Mouse (Mus musculus): ENCODE measurements around the gene Bcan.
A peak's percentile ranks its signal among the peaks of the same experiment; 100 is the strongest.

Bcan gene

DNA sequence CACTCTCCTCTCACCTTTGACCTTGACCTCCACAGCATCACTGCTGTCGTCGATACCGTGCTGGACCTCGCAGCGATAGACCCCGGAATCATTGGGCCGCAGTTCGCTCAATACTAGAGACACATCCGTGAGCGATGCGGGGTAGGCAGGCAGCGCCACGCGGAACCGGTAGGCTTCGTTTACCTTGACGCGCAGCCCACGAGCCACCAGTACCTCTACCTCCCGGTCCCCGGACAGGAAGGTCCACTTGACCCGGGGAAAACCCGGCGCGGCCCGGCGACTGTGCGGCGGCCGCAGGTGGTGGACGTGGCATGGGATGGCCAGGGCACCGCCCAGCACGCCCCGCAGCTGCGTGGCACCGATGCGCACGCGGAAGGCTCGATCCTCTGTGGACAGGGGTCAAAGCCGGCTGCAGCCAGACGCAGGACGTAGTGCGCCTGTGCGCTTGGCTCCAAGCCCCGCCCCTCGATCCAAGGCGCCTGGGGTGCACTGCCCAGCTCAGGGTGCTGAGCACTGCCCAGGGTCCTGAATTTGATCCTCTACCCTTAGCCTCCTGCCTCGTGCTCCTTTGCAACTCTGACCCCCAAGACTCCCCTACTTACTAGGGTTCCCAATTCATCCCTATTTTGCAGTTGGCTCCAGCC, 2.9 kb downstream of the Bcan start:
- DNase-seq (ENCODE audit: low spot score in 2 of 2), result no peak

- DNase-seq (ENCODE audit: low spot score in 2 of 2), result no peak
Observed at GRCm38 (mm10) chr3:87996401-87996800, 3.6 kb downstream of the Bcan start.

DNA sequence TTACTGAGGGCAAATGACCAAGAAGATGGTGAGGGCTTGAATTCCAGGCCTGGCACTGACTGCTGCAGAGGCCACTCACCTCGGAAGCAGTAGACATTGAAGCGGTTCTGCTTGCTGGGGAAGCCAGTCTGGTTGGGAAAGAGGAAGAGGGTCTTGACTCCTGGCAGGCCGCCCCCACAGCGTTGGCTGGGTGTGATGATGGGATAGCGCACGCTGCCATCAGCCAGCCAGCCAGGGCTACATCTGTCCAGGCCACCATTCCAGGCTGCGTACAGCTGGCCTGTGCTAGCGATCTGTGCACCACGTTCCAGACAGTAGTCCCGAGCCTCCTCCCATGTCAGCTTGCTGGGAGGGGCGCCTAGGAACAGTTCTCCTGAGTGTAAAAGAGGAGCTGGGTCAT, 4.7 kb downstream of the Bcan start:
- DNase-seq (ENCODE audit: low spot score in 2 of 2), result no peak

GRCm38 (mm10) chr3:87993436-87993835, 6.6 kb downstream of the Bcan start:
- no peak for DNase-seq (ENCODE audit: low spot score in 2 of 2)

DNA sequence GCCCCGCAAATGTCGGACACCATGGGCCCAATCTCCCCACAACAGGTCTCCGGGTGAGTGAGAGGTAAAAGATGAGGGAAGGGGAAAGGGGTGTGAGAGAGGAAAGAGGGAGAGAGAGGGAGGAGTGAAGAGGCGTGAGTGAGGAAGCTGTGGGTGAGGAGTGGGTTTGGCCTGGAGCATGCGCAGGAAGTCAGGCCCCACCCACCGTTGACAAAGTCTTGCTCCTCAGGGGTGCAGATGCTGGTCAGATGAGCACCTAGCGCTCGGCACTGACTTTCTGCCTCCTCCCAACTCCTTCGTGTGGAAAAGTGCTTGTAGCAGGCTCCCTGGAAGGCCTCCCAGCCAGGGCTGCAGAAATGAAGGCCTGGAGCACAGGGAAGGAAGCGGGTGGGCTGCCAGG, 10.1 kb downstream of the Bcan start:
- DNase-seq (ENCODE audit: low spot score in 2 of 2), result no peak

DNA sequence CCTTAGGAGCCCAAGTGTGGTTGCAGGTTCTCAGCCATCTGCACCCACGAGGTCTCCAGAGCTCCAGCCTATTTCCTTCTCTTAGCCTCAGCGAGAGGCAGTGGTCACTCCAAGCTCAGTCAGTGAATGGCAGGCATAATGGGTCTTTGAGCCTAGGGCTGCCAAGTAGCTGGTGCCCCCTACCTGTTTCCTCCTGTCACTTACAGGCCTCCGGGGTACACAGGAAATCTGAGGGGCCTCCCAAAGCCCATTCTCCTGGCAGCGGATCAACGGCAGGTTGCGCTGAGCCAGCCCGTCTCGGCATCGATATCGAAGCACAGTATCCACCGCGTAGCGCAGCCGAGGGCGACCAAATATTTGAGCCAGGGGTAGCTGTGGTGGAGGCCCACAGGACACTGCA, 12.0 kb downstream of the Bcan start:
- DNase-seq (ENCODE audit: low spot score in 2 of 2), result no peak

DNA sequence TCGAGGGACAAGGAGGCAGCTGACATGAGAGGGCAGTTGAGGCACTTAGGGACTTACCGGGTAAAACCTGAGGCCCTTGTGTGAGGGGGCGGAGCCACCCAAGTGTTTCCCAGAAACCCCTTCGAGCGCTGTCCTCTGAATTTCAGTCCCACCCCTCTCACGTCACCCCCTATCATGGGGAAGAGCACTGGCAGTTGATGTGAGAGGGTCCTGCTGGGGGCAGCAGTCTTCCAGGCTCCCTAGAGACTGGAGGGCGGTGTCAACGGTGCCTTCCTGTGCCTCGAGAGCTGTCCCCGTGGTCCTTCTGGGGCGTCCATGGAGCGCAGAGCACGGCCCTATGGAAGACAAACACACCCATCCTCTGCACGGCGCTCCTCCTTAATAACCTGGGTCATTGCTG, 12.4 kb downstream of the Bcan start:
- DNase-seq (ENCODE audit: low spot score in 2 of 2), result no peak

GRCm38 (mm10) chr3:87986868-87987267, 13.2 kb downstream of the Bcan start:
- peak; percentile 86 to 88 for DNase-seq (ENCODE audit: low spot score in 2 of 2)

DNA sequence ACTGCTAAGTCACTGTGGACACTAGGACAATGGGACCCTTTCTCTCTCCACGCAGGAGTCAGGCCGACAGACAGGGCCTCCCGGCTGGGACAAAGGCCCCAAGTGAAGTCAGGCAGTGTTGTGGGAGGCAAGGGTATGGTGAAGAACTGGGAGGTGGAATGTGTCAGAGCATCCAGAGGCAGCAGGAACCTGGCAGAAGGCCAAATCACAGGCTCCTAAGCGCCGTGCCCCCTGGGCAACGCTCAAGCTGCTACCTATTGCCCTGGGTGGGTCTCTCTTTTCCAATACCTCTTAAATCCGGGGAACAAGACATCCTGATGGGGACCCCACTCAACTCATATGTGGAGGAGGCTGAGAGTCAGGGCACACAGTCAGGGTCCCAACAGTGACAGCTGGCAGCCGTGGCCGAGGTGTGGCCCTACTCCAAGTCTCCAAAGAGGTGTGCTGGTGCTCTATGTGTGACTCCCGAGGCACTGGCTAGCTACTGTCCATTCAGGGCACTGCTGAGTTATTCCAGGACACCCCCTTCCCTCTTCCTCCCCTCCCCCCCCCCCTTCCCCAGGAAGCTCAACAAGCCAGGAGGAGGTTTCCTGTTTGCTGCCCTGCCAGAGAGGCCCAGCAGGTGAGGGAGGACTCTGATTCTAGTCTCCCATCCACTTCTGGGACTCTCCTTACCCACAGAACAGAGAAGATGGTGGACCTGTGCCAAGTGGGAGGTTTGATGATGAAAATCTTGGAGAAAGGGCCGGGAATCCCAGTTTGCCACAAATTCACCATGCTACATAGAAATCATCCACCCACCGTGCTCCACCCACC, 14.3 kb downstream of the Bcan start:
- no peak for DNase-seq (ENCODE audit: low spot score in 2 of 2)

- no peak for DNase-seq (ENCODE audit: low spot score in 2 of 2)
Observed at GRCm38 (mm10) chr3:87984094-87984493, 15.9 kb downstream of the Bcan start.

- DNase-seq (ENCODE audit: low spot score in 2 of 2), result no peak
Observed at GRCm38 (mm10) chr3:87983627-87984026, 16.4 kb downstream of the Bcan start.

DNA sequence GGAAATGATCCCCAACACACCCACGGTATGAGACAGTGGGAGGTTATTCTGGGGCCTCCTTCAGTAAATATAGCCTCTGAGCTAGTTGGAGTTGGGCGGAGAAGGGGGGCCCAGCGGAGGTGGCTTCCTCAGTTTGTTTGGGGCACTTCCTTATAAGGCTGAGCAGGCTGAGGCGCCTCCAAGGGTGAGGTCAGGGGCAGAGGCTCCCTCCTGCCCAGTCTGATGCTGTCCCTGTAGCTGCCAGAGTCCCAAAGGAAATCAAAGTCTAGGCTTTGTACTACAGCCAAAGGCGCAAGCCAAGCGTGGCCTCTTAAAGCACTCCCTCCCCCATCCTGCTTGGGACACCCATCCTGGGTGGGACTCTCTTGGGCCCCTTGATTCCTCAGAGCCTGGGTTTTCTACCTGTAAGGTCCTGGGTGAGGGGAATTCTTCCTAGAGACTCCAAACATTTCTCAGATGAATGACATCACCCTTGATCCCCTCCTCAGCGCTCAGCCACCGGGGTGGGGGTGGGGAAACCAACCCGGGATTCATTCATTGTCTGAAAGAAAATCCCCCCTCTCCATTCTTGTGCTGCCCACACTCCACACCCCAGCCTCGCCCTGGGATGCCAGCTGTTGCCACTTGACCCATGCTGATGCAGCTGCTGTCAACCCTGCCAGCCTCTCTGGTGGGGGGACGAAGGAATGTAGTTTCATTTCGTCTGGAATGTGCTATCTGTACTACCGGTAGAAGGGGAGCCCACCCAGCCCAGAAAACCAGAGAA, 17.0 kb downstream of the Bcan start:
- no peak for DNase-seq (ENCODE audit: low spot score in 2 of 2)

GRCm38 (mm10) chr3:87981894-87982835, 17.9 kb downstream of the Bcan start:
- no peak for DNase-seq (ENCODE audit: low spot score in 2 of 2)

- DNase-seq (ENCODE audit: low spot score in 2 of 2), result no peak
Observed at GRCm38 (mm10) chr3:87981214-87981760, 18.7 kb downstream of the Bcan start.

- no peak for DNase-seq (ENCODE audit: low spot score in 2 of 2)
Observed at GRCm38 (mm10) chr3:87980728-87981127, 19.3 kb downstream of the Bcan start.

GRCm38 (mm10) chr3:87980085-87980484, 19.9 kb downstream of the Bcan start:
- no peak for DNase-seq (ENCODE audit: low spot score in 2 of 2)

DNA sequence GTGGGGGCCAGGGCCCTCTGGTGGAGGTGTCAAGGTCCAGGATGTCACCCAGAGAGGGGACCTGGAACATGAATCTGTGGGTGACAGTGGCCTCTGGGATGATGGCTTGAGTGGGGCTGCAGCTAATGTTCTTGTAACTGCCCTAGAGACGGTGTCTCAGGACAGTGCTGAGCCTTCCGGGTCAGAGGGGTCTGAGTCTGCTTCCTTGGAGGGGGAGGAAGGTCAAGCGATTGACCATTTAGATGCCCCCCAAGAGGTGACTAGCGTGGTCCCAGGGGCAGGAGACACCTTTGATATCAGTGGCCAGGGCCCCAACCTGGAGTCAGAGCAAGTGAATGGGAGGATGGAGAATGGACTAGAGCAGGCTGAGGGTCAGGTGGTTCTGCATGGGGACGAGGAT, 20.5 kb downstream of the Bcan start:
- DNase-seq (ENCODE audit: low spot score in 2 of 2), result no peak

- no peak for DNase-seq (ENCODE audit: low spot score in 2 of 2)
Observed at GRCm38 (mm10) chr3:87974381-87974987, 25.5 kb downstream of the Bcan start.

- no peak for DNase-seq (ENCODE audit: low spot score in 2 of 2)
Observed at GRCm38 (mm10) chr3:87973593-87974380, 26.2 kb downstream of the Bcan start.

GRCm38 (mm10) chr3:87972776-87973175, 27.3 kb downstream of the Bcan start:
- no peak for DNase-seq (ENCODE audit: low spot score in 2 of 2)

Measured in frontal cortex, postnatal 14 days (tissue).